Mouse (Mus musculus) heart, adult 2 months (tissue): ENCODE results near the gene Ccdc8.
A peak's percentile ranks its signal among the peaks of the same experiment; 100 is the strongest.

Experiments used
- CTCF ChIP-seq: fragments of 200-600 bp; IDR thresholded peaks from 2 replicates; pipeline ENCODE4 v1.8.1; 2022; ENCODE audit warnings: antibody characterized with exemption, mild to moderate bottlenecking, moderate library complexity
- EP300 ChIP-seq: fragments of 200-500 bp; IDR thresholded peaks from 2 replicates; pipeline ENCODE4 v1.6.1; 2011; ENCODE audit warnings: low read depth, low read length, control low read depth; ENCODE audit not compliant: insufficient read depth
- POLR2A ChIP-seq: fragments of 200-500 bp; IDR thresholded peaks from 2 replicates; pipeline ENCODE4 v1.6.1; 2011; ENCODE audit warnings: mild to moderate bottlenecking, low read depth, low read length, control low read depth; ENCODE audit not compliant: insufficient read depth

GRCm38 (mm10) chr7:17027588-17028343, 35.3 kb downstream of the Ccdc8 start, which contains the start of gene Ppp5c:
- TF ChIP-seq CTCF (no peak), POLR2A (peak; percentile 62), EP300 (0 out of 2 replicates have a peak, but pooled peaks have one; percentile 21)
